Mouse (Mus musculus) cortical plate, adult 2 months (tissue): ENCODE data around the gene Neurod2. TPM values are rescaled to one million over a fixed set of nuclear protein-coding genes. Genes with fewer than 3 reads are reported as not detected.
A peak's percentile ranks its signal among the peaks of the same experiment; 100 is the strongest.

Experiments
- H3K27ac ChIP-seq: fragments of 200-500 bp; 2 replicates; pipeline ENCODE4 v1.5.1; 2012; ENCODE audit warnings: low read length, control low read depth, inconsistent platforms; ENCODE audit not compliant: insufficient read depth
- H3K4me1 ChIP-seq: fragments of 200-500 bp; 2 replicates; pipeline ENCODE4 v1.6.1; 2011; ENCODE audit warnings: low read length; ENCODE audit not compliant: control insufficient read depth, insufficient read depth
- H3K4me3 ChIP-seq: fragments of 200-500 bp; 2 replicates; pipeline ENCODE4 v1.5.1; 2011; ENCODE audit warnings: mild to moderate bottlenecking, low read length, control low read depth; ENCODE audit not compliant: insufficient read depth
- CTCF ChIP-seq: fragments of 200-500 bp; IDR thresholded peaks from 2 replicates; pipeline ENCODE4 v1.5.1; 2011; ENCODE audit warnings: mild to moderate bottlenecking, control low read depth, low read length; ENCODE audit not compliant: insufficient read depth; ENCODE audit errors: extremely low read depth
- POLR2A ChIP-seq: fragments of 200-500 bp; IDR thresholded peaks from 2 replicates; pipeline ENCODE4 v1.6.1; 2011; ENCODE audit warnings: mild to moderate bottlenecking, low read length, control low read depth; ENCODE audit not compliant: insufficient read depth; ENCODE audit errors: extremely low read depth
- polyA plus RNA-seq: library from polyadenylated mRNA; depleted of rRNA; stranded (reverse); fragments of >200 nt; gene quantifications from 2 replicates; pipeline ENCODE4 v1.2.3, GENCODE M21; 2012

Gene Neurod2
- polyA plus RNA-seq, 1 experiment = 45.0 TPM

DNA sequence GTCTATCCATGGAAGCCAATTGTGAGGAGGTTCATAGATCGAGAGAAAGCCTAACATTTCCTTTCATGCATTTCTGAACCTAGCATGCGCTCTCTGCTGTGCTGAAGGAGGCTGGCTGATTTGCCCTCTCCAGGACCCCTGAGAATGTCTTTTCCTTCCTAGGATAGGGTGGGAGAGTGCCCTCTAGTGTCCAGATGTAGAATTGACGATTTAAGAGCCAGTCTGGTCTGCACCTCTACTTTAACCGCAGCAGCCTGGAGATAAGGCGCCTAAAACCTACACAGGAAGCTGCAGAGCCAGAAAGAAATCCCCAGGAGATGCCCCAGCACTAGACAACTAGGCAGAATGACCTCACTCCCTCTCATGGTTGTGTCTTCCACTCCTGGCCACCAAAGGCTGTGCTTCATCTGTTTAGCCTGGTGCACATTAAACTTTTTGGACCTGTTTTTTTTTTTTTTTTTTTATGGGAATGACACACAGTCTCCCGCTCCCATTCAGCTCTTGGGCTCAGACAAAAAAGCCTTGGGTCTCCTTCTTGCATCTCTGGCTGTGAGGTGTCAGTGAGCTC lies 26.4 kb upstream of the Neurod2 start:
- Histone ChIP-seq H3K27ac (no peak overlapping the region), H3K4me3 (no peak overlapping the region), H3K4me1 (peaks cover 5% of the 10 kb centered on the region; the same call in 1 of the 2 replicates)
- TF ChIP-seq CTCF (peak; percentile 71), POLR2A (no peak)

DNA sequence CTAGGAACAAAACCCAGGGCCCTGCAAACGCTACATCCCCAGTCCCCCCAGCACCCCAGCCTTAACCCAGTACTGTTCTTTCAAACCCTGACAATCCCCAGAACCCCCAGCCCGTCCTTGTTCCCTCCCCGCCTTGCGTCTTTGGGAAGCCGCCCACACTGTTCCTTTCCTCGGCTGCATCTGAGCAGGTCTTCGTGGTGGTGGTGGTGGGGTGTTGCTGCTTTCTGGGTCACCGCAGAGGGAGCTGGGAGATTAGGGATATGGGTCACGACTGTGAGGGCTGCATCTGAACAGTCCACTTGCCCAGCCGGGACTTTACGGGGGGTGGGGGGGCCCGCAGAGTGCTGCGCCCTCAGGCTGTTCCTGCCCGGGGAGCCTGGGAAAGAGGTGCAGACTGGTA lies 25.0 kb upstream of the Neurod2 start:
- H3K4me3 ChIP-seq = no peak overlapping the region
- H3K27ac ChIP-seq = peak overlapping the region; percentile 72; the same call in 1 of the 2 replicates
- no peak for TF ChIP-seq POLR2A
- no peak for TF ChIP-seq CTCF
- peaks cover 4% of the 10 kb centered on the region for H3K4me1 ChIP-seq

DNA sequence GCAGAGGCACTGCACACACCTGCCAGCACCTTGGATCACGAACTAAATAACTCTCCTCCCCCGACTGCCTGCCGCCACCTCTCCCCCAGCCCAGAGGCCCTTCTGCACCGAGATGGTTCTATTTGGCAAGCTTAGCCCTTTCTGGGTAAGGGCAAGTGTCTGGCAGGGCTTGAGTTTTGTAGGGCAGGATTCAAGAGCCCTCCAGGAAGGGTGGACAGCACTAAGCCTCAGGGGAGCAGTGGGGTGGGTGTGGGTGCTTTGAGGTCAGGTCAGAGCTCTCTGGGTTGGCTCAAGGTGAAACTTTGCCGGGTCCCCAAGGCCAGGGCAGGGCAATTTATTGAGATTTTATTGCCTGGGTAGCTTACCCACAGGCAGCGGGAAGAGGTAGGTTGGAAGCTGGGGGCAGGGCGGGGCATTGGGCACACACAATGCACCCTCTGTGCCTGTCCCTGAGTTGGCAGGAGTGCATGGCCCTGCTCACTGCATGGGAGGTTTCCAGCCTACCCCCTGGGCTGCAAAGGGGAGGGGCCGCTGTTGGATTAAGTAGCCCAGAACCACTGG lies 24.3 kb upstream of the Neurod2 start:
- Histone ChIP-seq H3K4me3 (no peak overlapping the region), H3K4me1 (peaks cover 3% of the 10 kb centered on the region; the same call in 1 of the 2 replicates), H3K27ac (peak overlapping the region; percentile 72)
- TF ChIP-seq CTCF (no peak), POLR2A (no peak)

DNA sequence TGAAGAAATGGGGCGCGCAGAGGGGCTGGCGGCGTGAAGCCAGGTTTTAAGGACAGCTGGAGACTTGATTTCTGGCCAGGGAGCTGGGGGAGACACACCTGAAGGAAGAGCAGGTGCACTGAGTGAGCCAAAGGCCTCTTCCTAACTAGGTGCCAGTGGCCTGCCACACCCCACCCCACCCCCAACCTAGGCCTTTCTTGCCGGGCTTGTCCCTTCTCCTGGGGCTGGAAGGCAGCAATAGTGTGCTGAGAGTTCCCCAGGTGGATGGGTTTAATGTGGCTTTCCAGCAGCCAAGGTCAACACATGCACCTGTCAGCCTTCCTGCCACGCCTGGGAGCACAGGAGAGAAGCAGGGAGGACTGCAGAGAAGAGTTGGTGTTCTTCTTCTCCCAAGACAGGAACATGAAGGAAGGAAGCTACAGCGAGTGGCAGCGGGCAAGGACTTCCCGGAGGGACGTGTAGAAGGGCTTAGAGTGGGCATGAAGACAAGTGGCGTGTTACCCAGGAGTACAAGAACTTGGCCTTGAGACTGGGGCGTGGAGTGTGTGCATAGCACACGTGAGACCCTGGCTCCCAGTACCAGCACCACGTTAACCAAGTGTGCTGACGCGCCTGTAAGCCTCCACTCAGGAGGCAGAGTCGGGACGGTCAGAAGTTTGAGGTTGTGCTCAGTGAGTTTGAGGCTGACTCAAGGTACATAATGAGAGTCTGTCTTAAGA lies 23.0 kb upstream of the Neurod2 start:
- Histone ChIP-seq H3K27ac (no peak overlapping the region), H3K4me1 (peaks cover 3% of the 10 kb centered on the region; the same call in 1 of the 2 replicates), H3K4me3 (no peak overlapping the region)
- no peak for TF ChIP-seq CTCF
- TF ChIP-seq POLR2A = no peak

DNA sequence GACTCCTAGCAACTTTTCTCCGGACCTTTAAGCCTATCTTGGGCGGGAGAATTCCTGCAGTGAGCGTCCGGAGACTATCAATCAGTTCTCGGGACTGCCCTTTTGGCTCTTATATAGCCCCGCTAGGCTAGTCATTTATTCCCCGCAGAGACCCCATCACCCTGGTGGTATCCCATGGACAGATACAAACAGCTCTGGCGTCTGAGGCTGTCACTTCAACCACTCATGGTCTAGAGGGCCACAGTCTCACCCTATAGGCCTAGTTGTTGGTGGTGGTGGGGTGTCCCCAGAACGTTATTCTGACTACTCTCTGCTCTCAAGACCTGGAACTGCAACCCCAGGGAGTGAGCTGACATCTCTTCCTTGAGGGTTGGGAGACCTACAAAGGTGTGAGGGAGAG lies 19.9 kb upstream of the Neurod2 start:
- Histone ChIP-seq H3K4me1 (peaks cover 5% of the 10 kb centered on the region; the same call in 1 of the 2 replicates), H3K4me3 (peak overlapping the region; percentile 96), H3K27ac (0 out of 2 replicates have a peak overlapping the region, but pooled peaks have one; percentile 47)
- TF ChIP-seq CTCF (no peak), POLR2A (no peak)

DNA sequence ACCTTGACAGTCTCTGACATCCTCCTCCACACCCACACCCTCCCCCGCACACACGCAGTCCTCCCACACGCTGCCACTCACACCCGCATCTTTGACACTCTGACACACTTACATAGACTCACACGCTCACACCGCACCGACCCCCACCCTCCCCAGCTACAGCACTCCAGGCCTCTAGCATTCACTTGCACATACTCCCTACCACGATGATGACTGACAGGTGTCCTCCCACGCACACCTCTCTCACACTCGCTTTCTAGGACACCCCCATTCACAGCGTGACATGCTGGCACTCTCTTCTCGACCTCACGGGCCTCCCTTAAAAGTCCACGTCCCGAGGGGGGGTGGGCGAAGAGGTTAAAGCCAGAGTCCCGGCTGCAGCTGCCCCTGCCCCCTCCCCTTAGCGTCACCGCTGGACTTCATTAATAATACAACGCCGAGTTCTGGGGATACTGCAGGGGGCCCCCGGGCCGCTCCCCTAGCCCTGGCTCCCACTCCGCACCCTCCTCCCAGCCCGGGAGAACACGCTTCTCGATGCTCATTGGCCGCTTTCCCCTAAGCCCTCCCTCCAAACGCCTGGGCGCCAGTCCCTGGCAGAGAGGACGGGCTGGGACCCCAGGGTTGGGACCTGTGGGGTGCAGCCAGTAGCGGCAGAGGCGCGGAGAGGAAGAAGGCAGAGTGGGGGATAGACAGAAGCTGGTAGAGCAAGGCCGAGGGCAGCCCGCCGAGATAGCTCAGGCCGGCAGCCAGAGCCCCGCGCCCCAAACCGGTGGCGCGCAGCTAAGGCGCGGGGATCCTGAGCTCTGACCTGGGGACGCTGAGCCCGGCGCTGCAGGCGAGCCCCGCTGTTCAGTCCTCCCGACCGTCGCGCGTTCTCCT lies 18.9 kb upstream of the Neurod2 start, which contains the start of gene Ppp1r1b:
Gene Ppp1r1b (plus strand): TSS at position 322 of the 879 bp plus-strand sequence.
- peaks cover 5% of the 10 kb centered on the region; the same call in 1 of the 2 replicates for H3K4me1 ChIP-seq
- H3K4me3 ChIP-seq = peak within 1 kb of the TSS; percentile 96
- no peak for TF ChIP-seq CTCF
- TF ChIP-seq POLR2A = no peak
- peak within 1 kb of the TSS; percentile 78 for H3K27ac ChIP-seq

DNA sequence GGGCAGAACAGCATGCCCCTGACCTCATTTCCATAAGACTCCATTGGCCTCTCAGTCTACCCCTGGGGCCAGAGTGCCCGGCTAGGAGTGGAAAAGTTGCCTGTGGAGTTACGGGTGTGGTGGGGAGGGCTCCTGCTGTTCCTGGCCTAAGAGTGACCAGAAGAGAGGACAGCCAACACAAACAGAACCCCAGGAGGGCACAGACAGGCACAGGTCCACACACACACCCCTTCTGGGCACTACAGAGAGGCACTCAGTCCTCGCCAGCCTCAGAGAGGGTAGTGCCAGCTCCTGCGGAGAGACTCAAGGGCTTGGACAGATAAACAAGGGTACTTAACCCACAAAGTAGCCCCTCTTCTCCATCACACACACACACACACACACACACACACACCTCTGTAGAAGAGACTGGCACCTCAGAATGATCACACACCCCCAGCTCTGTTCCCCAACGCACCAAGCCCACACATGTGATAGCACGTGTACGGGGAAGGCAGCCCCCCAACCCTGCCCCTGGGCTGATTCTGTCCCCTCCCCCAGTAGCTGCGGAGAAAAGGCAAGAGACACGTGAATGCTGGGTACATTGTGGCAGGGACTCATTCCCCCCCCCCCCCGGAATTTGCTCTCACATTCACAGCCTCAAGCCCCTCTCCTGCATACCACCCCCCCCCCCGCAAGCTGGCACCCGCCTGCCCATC lies 18.1 kb upstream of the Neurod2 start:
- Histone ChIP-seq H3K4me1 (peaks cover 5% of the 10 kb centered on the region), H3K4me3 (peak overlapping the region; percentile 96), H3K27ac (peak overlapping the region; percentile 78; the same call in 1 of the 2 replicates)
- no peak for TF ChIP-seq CTCF
- TF ChIP-seq POLR2A = no peak

DNA sequence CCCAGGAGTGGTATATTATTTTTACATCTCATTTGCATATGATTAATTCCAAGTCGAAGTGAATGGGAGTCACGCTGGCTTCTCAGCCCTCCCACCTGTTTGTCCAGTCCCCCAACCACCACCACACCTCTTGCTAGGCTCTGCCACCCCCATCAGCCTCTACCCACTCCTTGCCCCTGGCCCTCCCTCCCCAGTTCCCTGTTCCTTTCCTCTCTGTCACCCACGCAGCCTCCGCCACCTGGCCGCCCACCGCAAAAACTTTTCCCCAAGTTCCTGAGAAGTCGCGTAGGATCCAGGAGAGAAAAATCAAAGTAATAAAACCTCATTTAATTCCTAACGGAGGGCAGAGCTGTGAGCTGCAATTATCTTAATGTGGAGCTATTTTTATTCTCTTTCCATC lies 16.7 kb upstream of the Neurod2 start:
- H3K4me3 ChIP-seq = no peak overlapping the region
- H3K4me1 ChIP-seq = peaks cover 5% of the 10 kb centered on the region
- H3K27ac ChIP-seq = no peak overlapping the region
- TF ChIP-seq POLR2A (no peak), CTCF (no peak)

DNA sequence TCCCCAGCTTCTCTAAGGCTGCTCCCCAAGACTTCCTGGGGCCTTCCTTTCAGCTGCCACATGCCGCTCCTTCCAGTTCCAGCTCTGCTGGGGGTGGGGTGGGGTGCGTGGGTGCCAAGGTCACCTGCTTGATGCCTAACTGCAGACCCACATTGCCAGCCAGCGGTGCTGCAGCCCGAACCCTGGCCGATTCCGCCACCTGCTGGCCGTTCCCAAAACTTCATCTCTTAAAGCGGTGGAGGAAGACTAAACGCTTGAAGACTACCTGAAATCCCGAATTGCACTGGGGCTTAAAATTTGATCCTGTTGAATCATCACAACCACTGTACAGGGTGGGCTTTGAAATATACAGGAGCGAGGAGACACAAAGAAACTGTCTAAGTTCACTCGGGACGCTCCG lies 15.8 kb upstream of the Neurod2 start:
- Histone ChIP-seq H3K4me1 (peaks cover 5% of the 10 kb centered on the region), H3K27ac (no peak overlapping the region), H3K4me3 (no peak overlapping the region)
- TF ChIP-seq CTCF (peak; percentile 76), POLR2A (no peak)
